Mouse (Mus musculus) erythroblast, adult 5-6 weeks (primary cell): ENCODE measurements around the gene Rnf43. TPM values are rescaled to one million over a fixed set of nuclear protein-coding genes. Genes with fewer than 3 reads are reported as not detected.

Source experiments
- ATAC-seq: replicated peaks from 2 replicates; pipeline ENCODE4 v1.8.0; 2016; ENCODE audit warnings: moderate number of reproducible peaks, mild to moderate bottlenecking, moderate TSS enrichment, inconsistent platforms; ENCODE audit not compliant: poor library complexity, low FRiP score, severe bottlenecking
- total RNA-seq, 2 experiments: library from RNA; stranded (forward) in 1 of 2; stranded (reverse) in 1 of 2; fragments of 150-400 nt in 1 of 2; fragments of 200-764, 138-1000 nt in 1 of 2; gene quantifications; 2 replicates each; pipeline versions ENCODE4 v1.2.3 to v1.2.4; 2015 to 2017; ENCODE audit warnings: low replicate concordance in 2 of 2

The Rnf43 gene
- total RNA-seq, 2 experiments from 2014 or later: 1.0 TPM; not detected in 1

DNA sequence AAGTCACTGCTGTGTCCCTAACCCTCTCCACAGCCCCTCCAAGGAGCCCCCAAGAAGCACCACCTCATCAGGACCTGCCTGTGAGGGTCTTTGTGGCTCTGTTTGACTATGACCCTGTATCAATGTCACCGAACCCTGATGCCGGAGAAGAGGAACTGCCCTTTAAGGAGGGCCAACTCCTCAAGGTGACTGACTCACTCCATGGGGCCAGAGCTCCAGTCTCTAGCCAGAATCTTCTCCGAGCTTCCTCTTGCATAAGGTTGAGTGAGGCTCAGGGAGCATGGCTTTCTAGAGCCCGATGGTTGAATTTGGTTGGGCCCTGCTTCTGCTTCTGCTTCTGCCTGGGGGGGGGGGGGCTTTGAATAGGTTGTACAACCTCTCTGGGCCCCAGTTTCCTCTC is 116.9 kb downstream of the Rnf43 start:
- no peak for ATAC-seq

DNA sequence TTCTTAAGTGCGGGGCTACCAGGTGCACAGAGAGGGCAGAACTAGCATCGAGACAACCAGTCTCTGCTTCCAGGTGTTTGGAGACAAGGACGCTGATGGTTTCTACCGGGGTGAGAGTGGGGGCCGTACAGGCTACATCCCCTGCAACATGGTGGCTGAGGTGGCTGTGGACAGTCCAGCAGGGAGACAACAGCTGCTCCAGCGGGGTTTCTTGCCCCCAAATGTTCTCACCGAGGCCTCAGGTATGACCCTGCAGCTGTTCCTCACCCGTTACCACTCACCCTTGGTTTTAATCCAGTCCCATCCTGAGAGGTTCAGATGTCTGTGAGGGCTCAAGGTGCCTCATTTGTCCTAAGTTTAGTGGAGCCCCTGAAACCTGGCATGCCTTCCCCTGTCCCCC is 117.6 kb downstream of the Rnf43 start:
- ATAC-seq: no peak

Other genes with a start within 250 kb of the Rnf43 start
- not detected in 2 replicates for gene Gm11492, start 96.1 kb upstream of the Rnf43 start, total RNA-seq (2015; ENCODE audit: low replicate concordance)
- gene Gm11492, start 96.1 kb upstream of the Rnf43 start, total RNA-seq (2017; ENCODE audit: low replicate concordance): not detected in 2 replicates
- gene Sept4, start 93.8 kb upstream of the Rnf43 start, total RNA-seq (2015; ENCODE audit: low replicate concordance): not detected in 2 replicates
- gene Sept4, start 93.8 kb upstream of the Rnf43 start, total RNA-seq (2017; ENCODE audit: low replicate concordance): 2.8 and 9.3 TPM in 2 replicates
- 4.0 and 4.2 TPM in 2 replicates for gene Mtmr4, start 70.6 kb upstream of the Rnf43 start, total RNA-seq (2015; ENCODE audit: low replicate concordance)
- gene Mtmr4, start 70.6 kb upstream of the Rnf43 start, total RNA-seq (2017; ENCODE audit: low replicate concordance): 4.9 and 6.4 TPM in 2 replicates
- 0.38 TPM in 1 of 2 replicates, not detected in the other for gene Hsf5, start 45.6 kb upstream of the Rnf43 start, total RNA-seq (2015; ENCODE audit: low replicate concordance)
- gene Hsf5, start 45.6 kb upstream of the Rnf43 start, total RNA-seq (2017; ENCODE audit: low replicate concordance): not detected in 2 replicates
- 133 and 166 TPM in 2 replicates for gene Supt4a, start 74.8 kb downstream of the Rnf43 start, total RNA-seq (2015; ENCODE audit: low replicate concordance)
- gene Supt4a, start 74.8 kb downstream of the Rnf43 start, total RNA-seq (2017; ENCODE audit: low replicate concordance): 103 and 121 TPM in 2 replicates
- 4.2 and 5.4 TPM in 2 replicates for gene Tspoap1, start 97.8 kb downstream of the Rnf43 start, total RNA-seq (2015; ENCODE audit: low replicate concordance)
- gene Tspoap1, start 97.8 kb downstream of the Rnf43 start, total RNA-seq (2017; ENCODE audit: low replicate concordance): 5.4 and 16.6 TPM in 2 replicates
- 1,764 and 1,778 TPM in 2 replicates for gene Mpo, start 130.9 kb downstream of the Rnf43 start, total RNA-seq (2015; ENCODE audit: low replicate concordance)
- gene Mpo, start 130.9 kb downstream of the Rnf43 start, total RNA-seq (2017; ENCODE audit: low replicate concordance): 605 and 1,001 TPM in 2 replicates
- gene Lpo, start 165.6 kb downstream of the Rnf43 start, total RNA-seq (2015; ENCODE audit: low replicate concordance): not detected in 2 replicates
- gene Lpo, start 165.6 kb downstream of the Rnf43 start, total RNA-seq (2017; ENCODE audit: low replicate concordance): not detected in 2 replicates
- 0.38 TPM in 1 of 2 replicates, not detected in the other for gene Mks1, start 190.5 kb downstream of the Rnf43 start, total RNA-seq (2015; ENCODE audit: low replicate concordance)
- 0.28 TPM in 1 of 2 replicates, not detected in the other for gene Mks1, start 190.5 kb downstream of the Rnf43 start, total RNA-seq (2017; ENCODE audit: low replicate concordance)
- gene Epx, start 212.8 kb downstream of the Rnf43 start, total RNA-seq (2015; ENCODE audit: low replicate concordance): 34.0 and 42.8 TPM in 2 replicates
- gene Epx, start 212.8 kb downstream of the Rnf43 start, total RNA-seq (2017; ENCODE audit: low replicate concordance): 31.1 and 53.2 TPM in 2 replicates
- not detected in 2 replicates for gene Olfr462, start 229.5 kb downstream of the Rnf43 start, total RNA-seq (2015; ENCODE audit: low replicate concordance)
- not detected in 2 replicates for gene Olfr462, start 229.5 kb downstream of the Rnf43 start, total RNA-seq (2017; ENCODE audit: low replicate concordance)
- not detected in 2 replicates for gene Olfr463, start 234.7 kb downstream of the Rnf43 start, total RNA-seq (2015; ENCODE audit: low replicate concordance)
- not detected in 2 replicates for gene Olfr463, start 234.7 kb downstream of the Rnf43 start, total RNA-seq (2017; ENCODE audit: low replicate concordance)